Mouse (Mus musculus): ENCODE measurements around the gene Unc5a. TPM values are rescaled to one million over a fixed set of nuclear protein-coding genes. Genes with fewer than 3 reads are reported as not detected.

The Unc5a gene
- polyA plus RNA-seq, 1 experiment from 2014 or later = 12.6 TPM

GRCm38 (mm10) chr13:54959842-54960241, 10.6 kb downstream of the Unc5a start:
- whole genome bisulfite sequencing = 58% methylated on average over 6 of the region's 6 CpGs
- H3K36me3 ChIP-seq (ENCODE audit: control insufficient read depth, insufficient read depth, low read length) = no peaks in the 10 kb centered on the region
- H3K4me3 ChIP-seq (replicated peaks; ENCODE audit: low read depth, low read length) = no peak overlapping the region
- no peak for ATAC-seq (ENCODE audit: low FRiP score, low TSS enrichment)
- no peak overlapping the region; the same call in 1 of the 2 replicates for H3K9ac ChIP-seq (replicated peaks; ENCODE audit: low read length)
- peaks cover 41% of the 10 kb centered on the region for H3K27me3 ChIP-seq (ENCODE audit: control insufficient read depth, insufficient read depth, low read length)
- H3K9me3 ChIP-seq (ENCODE audit: control insufficient read depth, low read length) = no peaks in the 10 kb centered on the region
- H3K4me1 ChIP-seq (ENCODE audit: control insufficient read depth, insufficient read depth, low read length) = peaks cover 20% of the 10 kb centered on the region
- no peak overlapping the region for H3K27ac ChIP-seq (replicated peaks; ENCODE audit: low read depth, low read length)
- no peak overlapping the region for H3K4me2 ChIP-seq (ENCODE audit: low read length)
- DNase-seq = no peak

- DNase-seq = no peak
- Histone ChIP-seq H3K27ac (replicated peaks; ENCODE audit: low read depth, low read length) (no peak overlapping the region), H3K9ac (replicated peaks; ENCODE audit: low read length) (no peak overlapping the region), H3K4me1 (ENCODE audit: control insufficient read depth, insufficient read depth, low read length) (peaks cover 15% of the 10 kb centered on the region), H3K4me3 (replicated peaks; ENCODE audit: low read depth, low read length) (no peak overlapping the region), H3K9me3 (ENCODE audit: control insufficient read depth, low read length) (no peaks in the 10 kb centered on the region), H3K27me3 (ENCODE audit: control insufficient read depth, insufficient read depth, low read length) (peaks cover 35% of the 10 kb centered on the region), H3K4me2 (ENCODE audit: low read length) (no peak overlapping the region), H3K36me3 (ENCODE audit: control insufficient read depth, insufficient read depth, low read length) (no peaks in the 10 kb centered on the region)
- ATAC-seq (ENCODE audit: low FRiP score, low TSS enrichment) = no peak
- WGBS = 78% methylated on average over 3 of the region's 3 CpGs
Observed at GRCm38 (mm10) chr13:54960491-54960890, 11.3 kb downstream of the Unc5a start.

- no peak overlapping the region for H3K27ac ChIP-seq (replicated peaks; ENCODE audit: low read depth, low read length)
- WGBS = 88% methylated on average over 6 of the region's 6 CpGs
- H3K9ac ChIP-seq (replicated peaks; ENCODE audit: low read length) = no peak overlapping the region
- ATAC-seq (ENCODE audit: low FRiP score, low TSS enrichment) (no peak), DNase-seq (no peak)
- H3K27me3 ChIP-seq (ENCODE audit: control insufficient read depth, insufficient read depth, low read length) = 0 out of 2 replicates have a peak, but pooled peaks cover 11% of the 10 kb centered on the region
- H3K4me2 ChIP-seq (ENCODE audit: low read length) = no peak overlapping the region
- no peaks in the 10 kb centered on the region for H3K36me3 ChIP-seq (ENCODE audit: control insufficient read depth, insufficient read depth, low read length)
- no peaks in the 10 kb centered on the region for H3K9me3 ChIP-seq (ENCODE audit: control insufficient read depth, low read length)
- H3K4me3 ChIP-seq (replicated peaks; ENCODE audit: low read depth, low read length) = no peak overlapping the region
- peaks cover 20% of the 10 kb centered on the region for H3K4me1 ChIP-seq (ENCODE audit: control insufficient read depth, insufficient read depth, low read length)
Observed at GRCm38 (mm10) chr13:54965256-54965655, 16.0 kb downstream of the Unc5a start.

- WGBS = 12% methylated on average over 11 of the region's 11 CpGs
Observed at GRCm38 (mm10) chr13:54967501-54967900, 18.3 kb downstream of the Unc5a start.

GRCm38 (mm10) chr13:54968636-54969035, 19.4 kb downstream of the Unc5a start:
- DNase-seq (no peak), ATAC-seq (ENCODE audit: low FRiP score, low TSS enrichment) (no peak)
- Histone ChIP-seq H3K4me2 (ENCODE audit: low read length) (no peak overlapping the region), H3K9me3 (ENCODE audit: control insufficient read depth, low read length) (no peaks in the 10 kb centered on the region), H3K9ac (replicated peaks; ENCODE audit: low read length) (no peak overlapping the region), H3K36me3 (ENCODE audit: control insufficient read depth, insufficient read depth, low read length) (no peaks in the 10 kb centered on the region), H3K27ac (replicated peaks; ENCODE audit: low read depth, low read length) (no peak overlapping the region), H3K4me1 (ENCODE audit: control insufficient read depth, insufficient read depth, low read length) (peaks cover 24% of the 10 kb centered on the region), H3K27me3 (ENCODE audit: control insufficient read depth, insufficient read depth, low read length) (0 out of 2 replicates have a peak, but pooled peaks cover 10% of the 10 kb centered on the region), H3K4me3 (replicated peaks; ENCODE audit: low read depth, low read length) (no peak overlapping the region)
- WGBS = 71% methylated on average over 5 of the region's 5 CpGs

More at GRCm38 (mm10) chr13:54967501-54967900, 18.3 kb downstream of the Unc5a start:
- ATAC-seq (ENCODE audit: low FRiP score, low TSS enrichment) = no peak
- H3K9ac ChIP-seq (replicated peaks; ENCODE audit: low read length) = peak overlapping the region; percentile 23; the same call in 1 of the 2 replicates
- no peaks in the 10 kb centered on the region for H3K9me3 ChIP-seq (ENCODE audit: control insufficient read depth, low read length)
- H3K36me3 ChIP-seq (ENCODE audit: control insufficient read depth, insufficient read depth, low read length) = no peaks in the 10 kb centered on the region
- H3K27ac ChIP-seq (replicated peaks; ENCODE audit: low read depth, low read length) = peak overlapping the region; percentile 41
- H3K4me2 ChIP-seq (ENCODE audit: low read length) = no peak overlapping the region
- peaks cover 24% of the 10 kb centered on the region for H3K4me1 ChIP-seq (ENCODE audit: control insufficient read depth, insufficient read depth, low read length)
- no peak overlapping the region for H3K4me3 ChIP-seq (replicated peaks; ENCODE audit: low read depth, low read length)
- H3K27me3 ChIP-seq (ENCODE audit: control insufficient read depth, insufficient read depth, low read length) = 0 out of 2 replicates have a peak, but pooled peaks cover 10% of the 10 kb centered on the region
- DNase-seq = no peak

- Histone ChIP-seq H3K27me3 (ENCODE audit: control insufficient read depth, insufficient read depth, low read length) (0 out of 2 replicates have a peak, but pooled peaks cover 4% of the 10 kb centered on the region), H3K9ac (replicated peaks; ENCODE audit: low read length) (no peak overlapping the region)
Observed at GRCm38 (mm10) chr13:54969513-54969912, 20.3 kb downstream of the Unc5a start.

GRCm38 (mm10) chr13:54970521-54971247, 21.5 kb downstream of the Unc5a start:
- H3K9me3 ChIP-seq (ENCODE audit: control insufficient read depth, low read length) = no peaks in the 10 kb centered on the region
- WGBS = 34% methylated on average over 14 of the region's 14 CpGs
- no peak overlapping the region for H3K4me2 ChIP-seq (ENCODE audit: low read length)
- ATAC-seq (ENCODE audit: low FRiP score, low TSS enrichment) (no peak), DNase-seq (no peak)
- no peak overlapping the region for H3K27ac ChIP-seq (replicated peaks; ENCODE audit: low read depth, low read length)
- H3K9ac ChIP-seq (replicated peaks; ENCODE audit: low read length) = no peak overlapping the region; the same call in 1 of the 2 replicates
- H3K36me3 ChIP-seq (ENCODE audit: control insufficient read depth, insufficient read depth, low read length) = no peaks in the 10 kb centered on the region
- 0 out of 2 replicates have a peak, but pooled peaks cover 4% of the 10 kb centered on the region for H3K27me3 ChIP-seq (ENCODE audit: control insufficient read depth, insufficient read depth, low read length)
- no peak overlapping the region for H3K4me3 ChIP-seq (replicated peaks; ENCODE audit: low read depth, low read length)
- peaks cover 27% of the 10 kb centered on the region for H3K4me1 ChIP-seq (ENCODE audit: control insufficient read depth, insufficient read depth, low read length)

More at GRCm38 (mm10) chr13:54969513-54969912, 20.3 kb downstream of the Unc5a start:
- peaks cover 24% of the 10 kb centered on the region for H3K4me1 ChIP-seq (ENCODE audit: control insufficient read depth, insufficient read depth, low read length)
- no peak overlapping the region for H3K4me3 ChIP-seq (replicated peaks; ENCODE audit: low read depth, low read length)
- ATAC-seq (ENCODE audit: low FRiP score, low TSS enrichment) (no peak), DNase-seq (no peak)
- H3K36me3 ChIP-seq (ENCODE audit: control insufficient read depth, insufficient read depth, low read length) = no peaks in the 10 kb centered on the region
- 43% methylated on average over 9 of the region's 9 CpGs for WGBS
- no peak overlapping the region for H3K4me2 ChIP-seq (ENCODE audit: low read length)
- no peak overlapping the region for H3K27ac ChIP-seq (replicated peaks; ENCODE audit: low read depth, low read length)
- H3K9me3 ChIP-seq (ENCODE audit: control insufficient read depth, low read length) = no peaks in the 10 kb centered on the region

GRCm38 (mm10) chr13:54975546-54975945, 26.3 kb downstream of the Unc5a start:
- H3K4me1 ChIP-seq (ENCODE audit: control insufficient read depth, insufficient read depth, low read length) = peaks cover 16% of the 10 kb centered on the region
- no peak; the same call in 1 of the 2 replicates for ATAC-seq (ENCODE audit: low FRiP score, low TSS enrichment)
- no peak overlapping the region for H3K4me3 ChIP-seq (replicated peaks; ENCODE audit: low read depth, low read length)
- 0 out of 2 replicates have a peak, but pooled peaks cover 2% of the 10 kb centered on the region for H3K27me3 ChIP-seq (ENCODE audit: control insufficient read depth, insufficient read depth, low read length)
- WGBS = 50% methylated on average over 3 of the region's 3 CpGs
- no peaks in the 10 kb centered on the region for H3K36me3 ChIP-seq (ENCODE audit: control insufficient read depth, insufficient read depth, low read length)
- H3K9ac ChIP-seq (replicated peaks; ENCODE audit: low read length) = no peak overlapping the region
- H3K4me2 ChIP-seq (ENCODE audit: low read length) = no peak overlapping the region
- no peak for DNase-seq
- 0 out of 2 replicates have a peak overlapping the region, but pooled peaks have one; percentile 41 for H3K27ac ChIP-seq (replicated peaks; ENCODE audit: low read depth, low read length)
- no peaks in the 10 kb centered on the region for H3K9me3 ChIP-seq (ENCODE audit: control insufficient read depth, low read length)

GRCm38 (mm10) chr13:54978804-54979203, 29.6 kb downstream of the Unc5a start:
- no peak overlapping the region for H3K27ac ChIP-seq (replicated peaks; ENCODE audit: low read depth, low read length)
- H3K4me2 ChIP-seq (ENCODE audit: low read length) = no peak overlapping the region
- ATAC-seq (ENCODE audit: low FRiP score, low TSS enrichment) (no peak), DNase-seq (no peak)
- H3K36me3 ChIP-seq (ENCODE audit: control insufficient read depth, insufficient read depth, low read length) = no peaks in the 10 kb centered on the region
- H3K9me3 ChIP-seq (ENCODE audit: control insufficient read depth, low read length) = no peaks in the 10 kb centered on the region
- no peak overlapping the region for H3K4me3 ChIP-seq (replicated peaks; ENCODE audit: low read depth, low read length)
- H3K9ac ChIP-seq (replicated peaks; ENCODE audit: low read length) = no peak overlapping the region
- 40% methylated on average over 8 of the region's 8 CpGs for WGBS
- no peaks in the 10 kb centered on the region for H3K27me3 ChIP-seq (ENCODE audit: control insufficient read depth, insufficient read depth, low read length)
- peaks cover 20% of the 10 kb centered on the region for H3K4me1 ChIP-seq (ENCODE audit: control insufficient read depth, insufficient read depth, low read length)
